Mouse (Mus musculus): ENCODE data around the gene Plpp1.

Gene Plpp1

DNA sequence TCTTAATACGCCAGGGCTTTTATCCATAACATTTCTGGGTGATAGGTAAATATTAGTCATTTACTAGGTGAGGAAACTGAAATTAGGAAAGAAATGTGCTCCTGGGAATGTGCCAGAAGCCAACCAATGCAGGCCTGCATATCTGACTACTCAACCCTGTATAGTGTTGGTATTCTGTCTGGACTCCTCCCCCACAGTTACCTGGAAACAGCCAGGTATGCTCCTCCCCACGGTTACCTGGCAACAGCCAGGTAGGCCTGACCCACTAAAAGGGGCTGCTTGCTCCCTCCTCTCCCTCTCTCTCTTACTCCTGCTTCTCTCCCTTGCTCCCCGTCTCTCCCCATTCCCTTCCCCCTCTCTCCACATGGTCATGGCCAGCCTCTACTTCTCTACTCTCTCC lies 21.8 kb downstream of the Plpp1 start:
- DNase-seq: no peak

DNA sequence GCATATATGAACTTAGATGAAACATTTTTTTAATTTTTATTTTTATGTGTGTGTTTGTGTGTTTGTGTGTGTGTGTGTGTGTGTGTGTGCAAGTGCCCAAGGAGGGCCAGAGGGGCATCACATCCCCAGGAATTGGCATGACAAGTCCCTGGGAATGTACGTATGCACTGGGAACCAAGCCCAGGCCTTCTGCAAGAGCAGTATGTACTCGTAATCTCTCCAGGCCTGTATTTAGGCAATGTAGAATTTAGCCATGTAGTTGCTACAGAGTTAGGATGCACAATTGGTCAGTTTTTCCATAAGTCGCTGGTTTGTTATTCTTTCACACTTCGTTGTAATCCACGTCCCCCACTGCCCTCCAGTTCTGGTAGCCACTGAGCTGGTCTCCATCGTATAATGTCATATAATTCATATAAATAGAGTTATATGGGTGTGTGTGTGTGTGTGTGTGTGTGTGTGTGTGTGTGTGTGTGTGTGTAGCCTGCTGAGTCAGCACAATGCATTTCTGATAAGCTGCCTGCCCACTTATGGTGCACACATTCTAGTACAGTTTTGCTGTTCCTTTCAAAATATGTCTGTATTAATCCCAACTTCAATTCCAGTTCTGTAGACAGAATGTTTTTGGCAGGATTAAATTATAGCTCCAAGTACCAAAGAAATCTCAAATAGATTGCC lies 22.8 kb downstream of the Plpp1 start:
- DNase-seq: no peak

DNA sequence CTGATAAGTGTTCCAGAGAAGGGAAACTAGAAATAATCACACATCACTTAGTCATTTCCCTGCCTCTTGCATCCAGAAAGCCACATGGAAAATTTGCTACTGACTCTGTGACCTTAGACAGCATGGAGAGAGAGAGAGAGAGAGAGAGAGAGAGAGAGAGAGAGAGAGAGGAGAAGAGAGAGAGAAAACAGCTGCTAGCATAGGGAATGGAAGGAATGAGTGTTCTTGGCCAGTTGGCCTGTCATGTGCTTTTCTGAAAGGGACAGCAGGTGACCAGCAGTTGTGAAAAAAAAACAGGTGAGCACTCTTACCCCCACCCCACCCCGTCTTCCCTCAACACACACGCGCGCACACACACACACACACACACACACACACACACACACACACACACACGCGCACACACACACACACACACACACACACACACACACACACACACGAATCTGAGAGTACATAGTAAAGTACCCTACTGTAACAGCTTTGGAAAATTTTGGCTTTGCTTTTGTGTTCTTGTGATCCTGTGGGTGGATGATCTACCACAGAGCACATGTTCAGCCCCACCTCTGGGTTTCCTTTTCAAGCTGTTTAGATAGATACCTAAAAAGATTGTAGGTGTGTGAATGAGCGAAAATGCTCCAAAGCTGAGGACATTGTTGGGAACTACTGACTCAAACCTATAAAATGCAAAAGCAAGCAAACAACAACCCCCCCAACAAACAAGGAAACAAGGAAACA lies 23.5 kb downstream of the Plpp1 start:
- DNase-seq: no peak

GRCm38 (mm10) chr13:112825479-112825878 lies 24.9 kb downstream of the Plpp1 start:
- DNase-seq: no peak

- DNase-seq: no peak
Measured at GRCm38 (mm10) chr13:112829619-112830018, 29.0 kb downstream of the Plpp1 start.

- DNase-seq: no peak
Measured at GRCm38 (mm10) chr13:112832589-112832988, 32.0 kb downstream of the Plpp1 start.

DNA sequence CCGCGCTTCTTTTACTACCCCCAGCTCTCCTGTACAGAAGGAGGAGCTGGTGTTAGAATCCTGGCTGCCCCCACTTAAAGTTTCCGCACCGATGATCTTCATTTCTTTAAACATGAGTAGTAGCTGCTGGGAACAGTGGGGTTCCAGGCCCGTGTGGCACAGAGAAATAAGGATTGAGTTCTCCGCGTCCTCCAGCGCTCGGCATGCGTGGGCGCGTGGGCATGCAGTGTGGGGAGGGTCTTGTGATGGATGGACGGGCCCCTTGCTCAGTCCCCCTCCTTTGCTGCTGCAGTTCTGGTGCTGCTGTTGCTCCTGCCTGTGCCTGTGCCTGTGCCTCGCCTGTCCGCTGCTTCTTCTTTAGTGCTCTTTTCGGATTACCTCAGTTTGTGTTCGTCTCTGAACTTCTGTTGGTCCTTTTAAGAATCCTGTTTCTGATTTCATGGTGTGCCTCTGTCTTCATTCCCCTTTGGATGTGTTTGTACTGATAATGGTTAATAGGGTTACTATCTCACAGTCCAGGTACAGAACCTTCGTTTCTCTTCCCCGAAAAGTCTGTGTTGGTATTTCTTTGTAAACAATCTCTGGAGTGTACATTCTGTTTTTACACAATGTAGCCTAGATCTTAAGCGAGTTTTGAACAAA lies 32.8 kb downstream of the Plpp1 start:
- no peak for DNase-seq

DNA sequence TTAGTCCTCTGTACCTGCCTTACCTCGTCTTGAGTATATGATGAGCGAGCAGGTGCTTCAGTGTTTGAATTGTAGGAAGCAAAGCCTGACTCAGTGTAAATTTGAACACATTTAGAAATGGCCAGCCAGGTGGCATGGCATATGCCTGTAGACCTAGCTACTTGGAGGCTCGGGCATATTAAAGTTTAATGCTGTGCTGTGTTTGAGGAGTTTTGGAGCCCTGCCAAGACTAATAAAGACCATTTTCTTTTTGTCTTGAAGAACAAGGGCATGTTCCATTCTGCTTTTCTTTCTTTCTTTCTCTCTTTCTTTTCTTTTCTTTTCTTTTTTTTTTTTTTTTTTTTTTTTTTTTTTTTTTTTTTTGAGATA lies 33.3 kb downstream of the Plpp1 start:
- no peak for DNase-seq

GRCm38 (mm10) chr13:112835113-112835512 lies 34.5 kb downstream of the Plpp1 start:
- DNase-seq: no peak

DNA sequence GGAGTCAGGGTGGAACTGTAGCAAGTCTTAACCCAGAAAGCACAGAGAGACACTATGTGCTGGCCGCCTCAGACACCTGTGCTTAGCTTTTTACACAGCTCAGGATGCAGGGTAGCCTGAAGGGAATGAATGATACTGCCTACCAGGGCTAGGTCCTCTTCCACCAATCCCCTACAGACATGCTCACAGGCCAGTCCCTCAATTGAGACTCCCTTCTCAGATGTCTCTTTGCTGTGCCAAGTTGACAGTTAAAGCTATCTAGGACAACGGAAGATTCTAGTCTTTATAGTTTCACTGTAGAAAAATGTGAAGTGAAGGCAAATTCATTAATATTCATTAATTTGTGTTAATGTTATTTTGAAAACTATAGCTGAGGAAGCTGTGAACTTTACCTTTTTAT lies 36.4 kb downstream of the Plpp1 start:
- DNase-seq: no peak

- no peak for DNase-seq
Measured at GRCm38 (mm10) chr13:112837621-112838155, 37.1 kb downstream of the Plpp1 start.

- DNase-seq: no peak
Measured at GRCm38 (mm10) chr13:112838562-112839232, 38.1 kb downstream of the Plpp1 start.

DNA sequence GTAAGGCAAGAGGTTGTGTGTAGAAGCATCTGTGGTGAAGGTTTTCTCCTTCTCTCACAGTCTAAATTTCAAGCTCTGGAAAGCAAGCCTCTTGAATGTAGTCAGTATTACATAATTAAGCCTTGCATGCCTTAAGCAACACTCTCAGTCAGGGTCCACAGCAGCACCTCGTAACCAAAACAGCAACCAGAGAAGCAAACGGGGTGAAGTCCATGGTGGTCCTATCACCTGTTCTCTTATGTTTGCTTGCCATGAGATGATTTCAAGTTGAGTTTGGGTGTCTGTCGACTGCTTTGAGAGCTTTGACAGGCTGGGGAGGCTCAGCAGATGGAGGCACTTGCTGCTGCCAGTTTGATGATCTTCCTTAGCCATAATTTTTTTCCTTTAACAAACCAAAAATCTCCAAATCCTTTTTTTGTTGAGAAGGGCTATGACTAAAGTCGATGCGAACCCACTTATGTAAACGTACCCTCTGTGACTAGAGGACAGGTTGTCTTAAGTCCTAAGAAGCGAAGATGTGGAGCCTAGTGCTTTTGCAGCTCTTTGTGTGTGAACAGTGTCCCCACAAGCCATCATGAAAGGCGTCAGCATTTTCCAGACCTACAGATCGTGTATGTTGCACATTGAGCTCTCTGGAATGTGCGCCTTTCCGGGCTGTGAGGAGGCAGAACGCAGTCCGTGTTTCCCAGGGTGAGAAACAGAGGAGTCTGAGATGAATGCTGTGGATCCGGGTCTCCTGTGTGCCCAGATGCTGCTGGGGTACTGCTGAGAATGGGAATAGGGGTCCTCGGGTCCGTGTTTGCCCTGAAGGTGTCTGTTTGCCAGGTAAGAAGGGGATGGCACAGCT lies 39.9 kb downstream of the Plpp1 start:
- DNase-seq: no peak

GRCm38 (mm10) chr13:112845931-112846330 lies 45.3 kb downstream of the Plpp1 start:
- no peak for DNase-seq

DNA sequence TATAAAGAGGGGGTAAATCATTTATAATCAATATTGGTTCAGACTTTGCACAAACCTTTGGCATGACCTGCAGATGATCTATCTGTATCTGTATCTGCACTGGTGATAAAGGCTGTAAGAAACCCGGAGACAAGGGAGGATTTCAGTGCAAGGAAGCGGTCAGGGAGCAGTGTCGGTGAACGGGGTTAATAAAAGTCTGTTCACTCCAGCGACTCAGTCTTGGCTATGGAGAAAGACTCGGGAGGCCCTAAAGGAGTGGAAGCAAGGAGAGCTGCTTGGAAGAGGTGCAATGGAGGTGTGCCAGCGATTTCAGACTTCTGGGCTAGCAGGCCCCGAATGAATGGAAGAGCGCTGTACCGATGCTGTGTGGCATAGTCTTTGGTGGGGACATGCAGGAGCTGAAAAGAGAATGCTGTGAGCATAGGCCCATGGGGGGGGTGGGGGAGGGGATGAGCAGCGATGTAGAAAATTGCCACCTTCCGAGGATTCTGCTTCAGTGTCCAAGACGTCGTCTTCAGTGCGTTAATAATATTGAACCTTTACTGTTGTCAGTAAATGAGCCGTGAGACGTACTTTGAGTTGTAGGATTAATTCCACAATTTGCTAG lies 53.2 kb downstream of the Plpp1 start:
- no peak for DNase-seq

GRCm38 (mm10) chr13:112854402-112854801 lies 53.8 kb downstream of the Plpp1 start:
- no peak for DNase-seq

DNA sequence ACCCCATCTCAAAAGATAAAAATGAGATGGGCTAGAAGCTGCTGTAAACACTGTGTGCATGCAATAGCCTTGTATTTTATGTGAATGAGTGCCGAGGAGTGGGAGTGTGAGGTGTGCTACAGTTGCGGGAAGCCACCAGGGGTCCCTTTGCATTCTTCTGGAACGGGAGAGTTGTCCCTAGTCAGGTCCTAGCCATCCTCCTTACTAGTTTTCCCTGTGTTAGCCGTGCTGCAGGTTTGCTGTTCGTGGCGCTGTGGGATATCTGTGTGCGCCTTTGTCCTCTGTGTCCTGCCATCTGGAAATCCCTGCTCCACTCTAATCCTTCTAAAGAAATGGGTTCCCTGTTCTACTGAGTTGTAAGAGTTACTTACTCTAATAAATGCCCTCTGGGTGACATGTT lies 57.3 kb downstream of the Plpp1 start:
- no peak for DNase-seq

DNA sequence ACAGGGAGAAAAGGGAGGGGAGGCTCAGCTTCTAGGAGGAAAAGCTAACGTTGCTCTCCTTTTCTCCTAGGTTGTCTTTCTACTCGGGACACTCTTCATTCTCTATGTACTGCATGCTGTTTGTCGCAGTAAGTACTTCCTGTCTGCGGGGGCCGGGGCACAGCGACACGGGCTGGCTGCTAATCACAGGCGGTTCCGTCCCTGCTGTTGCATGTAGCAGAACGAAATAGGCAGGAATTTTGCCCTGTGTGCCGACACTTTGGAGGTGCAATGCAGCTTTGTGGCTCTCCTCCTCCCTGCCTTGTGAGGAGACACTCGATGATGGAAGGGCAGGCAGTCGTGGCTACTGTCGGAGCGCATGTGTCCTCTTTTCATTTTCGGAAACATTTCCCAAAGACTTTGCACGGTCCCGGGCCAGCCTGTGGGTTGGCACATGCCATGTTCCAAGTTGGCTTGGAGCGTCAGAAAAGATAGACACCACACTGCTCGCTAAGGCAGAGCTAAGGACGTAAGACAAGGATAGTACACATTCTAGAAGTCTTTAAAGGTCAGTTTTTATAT lies 59.1 kb downstream of the Plpp1 start:
- DNase-seq: no peak

- no peak for DNase-seq
Measured at GRCm38 (mm10) chr13:112860370-112860769, 59.8 kb downstream of the Plpp1 start.

- no peak for DNase-seq
Measured at GRCm38 (mm10) chr13:112860911-112861310, 60.3 kb downstream of the Plpp1 start.

DNA sequence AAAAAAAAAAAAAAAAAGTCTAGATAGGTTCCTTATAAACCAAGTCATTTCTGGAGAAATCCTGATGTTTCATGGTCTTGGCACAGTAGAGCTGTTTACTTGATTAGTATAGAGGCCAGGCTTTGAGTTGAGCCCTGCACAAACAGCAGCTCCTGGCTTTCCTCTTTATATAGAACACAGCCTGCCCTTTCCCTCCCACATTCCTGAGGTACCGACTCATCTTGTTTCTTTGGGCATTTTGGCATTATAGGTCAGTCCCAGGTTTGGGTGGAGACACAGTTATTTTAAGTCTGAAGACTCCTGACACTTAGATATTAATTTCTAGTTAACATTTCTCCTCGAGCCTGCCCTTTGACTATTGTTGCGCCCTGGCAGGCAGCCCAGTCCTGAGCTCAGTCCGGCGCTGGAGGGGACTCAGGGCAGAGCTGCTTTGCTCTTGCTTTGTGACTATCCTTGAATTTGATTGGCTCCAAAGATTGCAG lies 61.3 kb downstream of the Plpp1 start:
- peak; percentile 86 for DNase-seq
